Mouse (Mus musculus) myocyte (in vitro differentiated cells): ENCODE results near the gene Dlgap4. TPM values are rescaled to one million over a fixed set of nuclear protein-coding genes. Genes with fewer than 3 reads are reported as not detected.

Experiments used
- H3K27me3 ChIP-seq: one replicate; pipeline ENCODE4 v1.6.1; 2011; ENCODE audit not compliant: control insufficient read depth, insufficient read depth, insufficient read length
- H3K36me3 ChIP-seq: one replicate; pipeline ENCODE4 v1.6.1; 2011; ENCODE audit not compliant: control insufficient read depth, insufficient read depth
- H3K4me2 ChIP-seq: one replicate; pipeline ENCODE4 v1.6.1; 2011; ENCODE audit warnings: low read depth, control low read depth
- H3K4me3 ChIP-seq: one replicate; pipeline ENCODE4 v1.5.1; 2011; ENCODE audit warnings: mild to moderate bottlenecking, control low read depth, moderate library complexity
- H3K79me2 ChIP-seq: one replicate; pipeline ENCODE4 v1.6.1; 2011; ENCODE audit not compliant: control insufficient read depth, insufficient read depth
- H3ac ChIP-seq: one replicate; pipeline ENCODE4 v1.6.1; 2011; ENCODE audit not compliant: control insufficient read depth, insufficient read length
- CEBPB ChIP-seq: IDR thresholded peaks from 2 replicates; pipeline ENCODE4 v1.6.1; 2011; ENCODE audit warnings: mild to moderate bottlenecking, moderate library complexity; ENCODE audit not compliant: poor library complexity, insufficient read depth, severe bottlenecking
- E2F4 ChIP-seq: IDR thresholded peaks from one replicate; pipeline ENCODE4 v1.6.1; 2011; ENCODE audit warnings: mild to moderate bottlenecking, control low read depth, moderate library complexity; ENCODE audit not compliant: insufficient read depth
- MAX ChIP-seq: IDR thresholded peaks from one replicate; pipeline ENCODE4 v1.6.1; 2011; ENCODE audit warnings: low read depth, mild to moderate bottlenecking, control low read depth
- MYOD1 ChIP-seq, 3 experiments: IDR thresholded peaks; one replicate each; pipeline ENCODE4 v1.6.1; 2011; ENCODE audit warnings: control low read depth in 2 of 3, low read depth in 2 of 3, mild to moderate bottlenecking in 2 of 3, moderate library complexity in 1 of 3; ENCODE audit not compliant: insufficient read length in 2 of 3, control insufficient read depth in 1 of 3
- MYOG ChIP-seq, 3 experiments: IDR thresholded peaks; one replicate each; pipeline ENCODE4 v1.6.1; 2011; ENCODE audit warnings: control low read depth in 2 of 3, low read depth in 2 of 3, mild to moderate bottlenecking in 2 of 3; ENCODE audit not compliant: insufficient read length in 2 of 3, control insufficient read depth in 1 of 3, insufficient read depth in 1 of 3
- POLR2A ChIP-seq: IDR thresholded peaks from one replicate; pipeline ENCODE4 v1.6.1; 2011; ENCODE audit warnings: low read depth, mild to moderate bottlenecking, control low read depth, moderate library complexity; ENCODE audit not compliant: insufficient read length
- POLR2AphosphoS2 ChIP-seq: IDR thresholded peaks from one replicate; pipeline ENCODE4 v1.6.1; 2011; ENCODE audit warnings: low read depth, control low read depth; ENCODE audit not compliant: insufficient read length
- REST ChIP-seq: IDR thresholded peaks from one replicate; pipeline ENCODE4 v1.6.1; 2011; ENCODE audit warnings: mild to moderate bottlenecking, control low read depth, moderate library complexity; ENCODE audit not compliant: insufficient read depth, insufficient read length
- SRF ChIP-seq: IDR thresholded peaks from one replicate; pipeline ENCODE4 v1.6.1; 2011; ENCODE audit warnings: low read depth; ENCODE audit not compliant: control insufficient read depth, insufficient read length
- TCF12 ChIP-seq: IDR thresholded peaks from one replicate; pipeline ENCODE4 v1.6.1; 2011; ENCODE audit warnings: mild to moderate bottlenecking, control low read depth; ENCODE audit not compliant: poor library complexity, insufficient read depth, severe bottlenecking
- TCF3 ChIP-seq: IDR thresholded peaks from one replicate; pipeline ENCODE4 v1.6.1; 2011; ENCODE audit warnings: low read depth, control low read depth; ENCODE audit not compliant: insufficient read length
- USF1 ChIP-seq: IDR thresholded peaks from one replicate; pipeline ENCODE4 v1.6.1; 2011; ENCODE audit warnings: low read depth, mild to moderate bottlenecking, control low read depth, moderate library complexity
- polyA plus RNA-seq: library from polyadenylated mRNA; unstranded; fragments of >200 nt; fragmentation: generic; extraction: Trizol; gene quantifications from one replicate; pipeline ENCODE4 v1.2.1, GENCODE M21; 2012; ENCODE audit warnings: missing spikeins

Dlgap4 gene
- polyA plus RNA-seq, 1 experiment: 176 TPM

GRCm38 (mm10) chr2:156749687-156750086, 136.2 kb downstream of the Dlgap4 start:
- Histone ChIP-seq H3K4me3 (no peak overlapping the region), H3K79me2 (peaks cover 16% of the 10 kb centered on the region), H3K36me3 (peaks cover 60% of the 10 kb centered on the region), H3ac (no peak overlapping the region), H3K4me2 (no peak overlapping the region), H3K27me3 (no peaks in the 10 kb centered on the region)
- TF ChIP-seq MYOD1 (IDR thresholded peaks at IDR 0.05; ENCODE audit: control insufficient read depth in 1 of 3, insufficient read length in 2 of 3, low read depth in 2 of 3): no peak

- Histone ChIP-seq H3ac (no peak overlapping the region), H3K4me3 (no peak overlapping the region), H3K27me3 (no peaks in the 10 kb centered on the region), H3K4me2 (no peak overlapping the region), H3K79me2 (peaks cover 5% of the 10 kb centered on the region), H3K36me3 (peaks cover 87% of the 10 kb centered on the region)
- peak in 1 of 3 experiments; percentile 17 for TF ChIP-seq MYOG (IDR thresholded peaks at IDR 0.05; ENCODE audit: control insufficient read depth in 1 of 3, insufficient read depth in 1 of 3, insufficient read length in 2 of 3, low read depth in 2 of 3)
- no peak for TF ChIP-seq USF1
- no peak for TF ChIP-seq MAX
- TF ChIP-seq TCF12: no peak
- TF ChIP-seq TCF3: no peak
- peak; percentile 47 for TF ChIP-seq POLR2AphosphoS2
- no peak for TF ChIP-seq CEBPB
- TF ChIP-seq REST: no peak
- no peak for TF ChIP-seq E2F4
- TF ChIP-seq POLR2A: peak; percentile 33
- TF ChIP-seq SRF: no peak
- peak in 1 of 3 experiments; percentile 3 for TF ChIP-seq MYOD1 (IDR thresholded peaks at IDR 0.05; ENCODE audit: control insufficient read depth in 1 of 3, insufficient read length in 2 of 3, low read depth in 2 of 3)
Observed at GRCm38 (mm10) chr2:156756937-156757336, 143.4 kb downstream of the Dlgap4 start.

- Histone ChIP-seq H3ac (no peak overlapping the region), H3K4me3 (no peak overlapping the region), H3K4me2 (no peak overlapping the region), H3K27me3 (no peaks in the 10 kb centered on the region), H3K36me3 (peaks cover 65% of the 10 kb centered on the region), H3K79me2 (peaks cover 5% of the 10 kb centered on the region)
- no peak for TF ChIP-seq MAX
Observed at GRCm38 (mm10) chr2:156760843-156761505, 147.5 kb downstream of the Dlgap4 start.

- TF ChIP-seq TCF12 (no peak), POLR2A (peak; percentile 41), TCF3 (no peak), CEBPB (no peak)
- Histone ChIP-seq H3K4me2 (no peak overlapping the region), H3K36me3 (peaks cover 57% of the 10 kb centered on the region), H3K27me3 (no peaks in the 10 kb centered on the region), H3K79me2 (peaks cover under 1% of the 10 kb centered on the region), H3K4me3 (no peak overlapping the region), H3ac (no peak overlapping the region)
Observed at GRCm38 (mm10) chr2:156761521-156762278, 148.2 kb downstream of the Dlgap4 start.

GRCm38 (mm10) chr2:156762499-156762898, 149.0 kb downstream of the Dlgap4 start:
- H3K36me3 ChIP-seq: peaks cover 50% of the 10 kb centered on the region
- no peak overlapping the region for H3ac ChIP-seq
- H3K4me3 ChIP-seq: no peak overlapping the region
- H3K4me2 ChIP-seq: no peak overlapping the region
- H3K27me3 ChIP-seq: no peaks in the 10 kb centered on the region
- TF ChIP-seq REST: no peak
- TF ChIP-seq USF1: no peak
- no peak for TF ChIP-seq MYOD1 (IDR thresholded peaks at IDR 0.05; ENCODE audit: control insufficient read depth in 1 of 3, insufficient read length in 2 of 3, low read depth in 2 of 3)
- TF ChIP-seq MAX: no peak
- no peak for TF ChIP-seq CEBPB
- no peak for TF ChIP-seq TCF12
- TF ChIP-seq SRF: no peak
- TF ChIP-seq POLR2A: no peak
- no peak for TF ChIP-seq TCF3
- H3K79me2 ChIP-seq: no peaks in the 10 kb centered on the region
